Mouse (Mus musculus) forebrain, embryonic 11.5 days (tissue): ENCODE results near the gene Klhl29. TPM values are rescaled to one million over a fixed set of nuclear protein-coding genes. Genes with fewer than 3 reads are reported as not detected.
"Not testable (repeated sequence)": the region's sequence is repeated elsewhere in the genome, so short reads cannot be mapped to it uniquely, and the experiment has no call there.

ENCODE experiments used
- ATAC-seq: fragments of 200-750 bp; cut with Nextera tagmentation; replicated peaks from 2 replicates; pipeline ENCODE4 v1.8.0; 2017; ENCODE audit warnings: moderate TSS enrichment; ENCODE audit not compliant: low FRiP score
- DNase-seq: peaks from one replicate; pipeline ENCODE4 v3.0.0-alpha.2; 2017; ENCODE audit warnings: low spot score
- H3K27ac ChIP-seq: fragments of 300-500 bp; sonication (generic); 2 replicates; pipeline ENCODE4 v1.5.1; 2014; ENCODE audit warnings: low read depth, low read length
- H3K27me3 ChIP-seq: fragments of 300-500 bp; sonication (generic); 2 replicates; pipeline ENCODE4 v1.6.1; 2014; ENCODE audit warnings: mild to moderate bottlenecking, low read length, mixed read lengths; ENCODE audit not compliant: control insufficient read depth, insufficient read depth
- H3K36me3 ChIP-seq: fragments of 300-500 bp; sonication (generic); 2 replicates; pipeline ENCODE4 v1.6.1; 2014; ENCODE audit warnings: mild to moderate bottlenecking, low read length, moderate library complexity, mixed read lengths; ENCODE audit not compliant: control insufficient read depth, insufficient read depth
- H3K4me1 ChIP-seq: fragments of 300-500 bp; sonication (generic); replicated peaks from 2 replicates; pipeline ENCODE4 v1.6.1; 2014; ENCODE audit warnings: low read length, mixed read lengths; ENCODE audit not compliant: control insufficient read depth, insufficient read depth
- H3K4me2 ChIP-seq: fragments of 300-500 bp; sonication (generic); 2 replicates; pipeline ENCODE4 v1.6.1; 2014; ENCODE audit warnings: low read depth, mild to moderate bottlenecking, low read length, moderate library complexity, mixed read lengths; ENCODE audit not compliant: severe bottlenecking
- H3K4me3 ChIP-seq: fragments of 300-500 bp; sonication (generic); 2 replicates; pipeline ENCODE4 v1.5.1; 2014; ENCODE audit warnings: low read depth, low read length
- H3K9ac ChIP-seq: fragments of 300-500 bp; sonication (generic); 2 replicates; pipeline ENCODE4 v1.6.1; 2014; ENCODE audit warnings: low read length
- H3K9me3 ChIP-seq: fragments of 300-500 bp; sonication (generic); 2 replicates; pipeline ENCODE4 v1.6.1; 2016; ENCODE audit warnings: low read length, mixed read lengths; ENCODE audit not compliant: control insufficient read depth
- WGBS: fragments of 180-500 bp; shearing (Covaris S2); extraction: QIAGEN DNeasy Blood & Tissue Kit; methylation state at CpG from one replicate; pipeline ENCODE4 v1.1.7; 2014; 5-methylcytosine and 5-hydroxymethylcytosine counted together
- polyA plus RNA-seq: library from polyadenylated mRNA; unstranded; fragments of >200 nt; fragmentation: Nextera tagmentation; extraction: Ambion mirVana; gene quantifications from 2 replicates; pipeline ENCODE4 v1.2.1, GENCODE M21; 2014

Klhl29 gene
- polyA plus RNA-seq, 1 experiment from 2014 or later = 3.8 TPM

DNA sequence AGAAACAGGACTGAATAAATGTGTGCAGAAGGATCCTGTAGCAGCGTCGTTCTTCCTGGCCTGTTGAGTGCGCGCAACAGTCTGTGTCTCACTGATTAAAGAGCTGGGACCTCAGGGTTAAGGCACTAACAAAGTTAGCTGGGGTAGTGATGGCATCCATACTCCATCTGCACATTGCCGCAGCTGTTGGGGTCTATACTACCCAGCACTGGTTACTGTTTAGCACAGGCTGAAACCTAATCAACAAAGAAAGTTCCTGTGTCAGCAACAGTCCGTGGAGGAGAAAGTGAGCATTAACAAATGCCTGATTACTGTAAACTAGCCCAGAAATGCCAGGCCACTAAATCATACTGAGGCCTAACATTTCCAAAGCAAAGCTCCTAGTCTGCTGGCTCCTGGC, 30.4 kb downstream of the Klhl29 start:
- Histone ChIP-seq H3K27me3 (no peaks in the 10 kb centered on the region), H3K4me3 (no peak overlapping the region), H3K36me3 (no peaks in the 10 kb centered on the region), H3K27ac (no peak overlapping the region), H3K9me3 (no peaks in the 10 kb centered on the region), H3K9ac (no peak overlapping the region), H3K4me1 (peaks cover 4% of the 10 kb centered on the region; the same call in 1 of the 2 replicates), H3K4me2 (no peak overlapping the region)
- DNase-seq (no peak), ATAC-seq (no peak)
- WGBS = 90% methylated on average over 6 of the region's 6 CpGs

DNA sequence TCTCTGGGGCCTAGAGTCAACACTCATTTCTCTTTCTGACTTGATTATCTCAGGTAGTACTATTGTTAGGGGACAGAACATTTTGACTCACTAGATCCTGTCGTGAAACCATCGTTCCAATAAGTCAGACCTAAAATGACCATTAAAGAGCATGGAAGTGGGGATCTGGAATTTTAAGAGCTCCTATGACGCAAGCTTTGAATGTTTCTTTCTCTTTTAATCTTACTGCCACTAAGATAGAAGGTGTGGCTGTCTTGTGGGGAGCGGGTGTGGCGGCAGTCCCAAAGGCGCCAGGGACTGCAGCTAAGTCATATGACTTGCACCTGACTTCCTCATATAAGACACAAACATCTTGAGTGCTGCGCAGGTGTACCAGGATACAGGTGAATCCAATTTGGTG, 31.0 kb downstream of the Klhl29 start:
- not testable (repeated sequence) for H3K4me3 ChIP-seq, H3K4me2 ChIP-seq, H3K4me1 ChIP-seq, ATAC-seq, H3K27ac ChIP-seq, H3K27me3 ChIP-seq, H3K9ac ChIP-seq, DNase-seq, H3K36me3 ChIP-seq, H3K9me3 ChIP-seq
- WGBS = 95% methylated on average over 6 of the region's 7 CpGs

DNA sequence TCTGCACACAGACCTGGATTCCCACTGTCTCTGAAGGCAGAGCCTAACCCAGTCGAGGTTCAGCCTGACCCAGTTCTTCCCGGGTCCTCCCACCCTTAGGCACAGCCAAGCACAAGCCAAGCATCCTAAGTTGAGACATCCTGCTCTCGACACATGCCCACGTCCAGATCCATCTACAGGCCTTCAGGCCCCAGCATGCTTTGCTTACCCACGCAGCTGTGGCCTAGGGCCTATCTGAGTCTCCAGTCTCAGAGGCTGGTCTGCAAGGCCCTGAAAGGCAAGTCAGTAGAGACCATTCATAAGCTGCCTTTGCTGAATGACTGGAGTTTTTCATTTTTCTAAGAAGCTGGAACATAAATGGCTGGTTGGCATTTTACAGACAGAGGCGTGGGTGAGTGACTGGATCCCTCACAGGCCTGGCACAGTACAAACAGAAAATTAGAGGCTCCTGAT, 35.3 kb downstream of the Klhl29 start:
- H3K4me1 ChIP-seq = peaks cover 3% of the 10 kb centered on the region; the same call in 1 of the 2 replicates
- H3K27ac ChIP-seq = no peak overlapping the region
- WGBS = 90% methylated on average over 6 of the region's 6 CpGs
- H3K4me3 ChIP-seq = no peak overlapping the region
- no peaks in the 10 kb centered on the region for H3K27me3 ChIP-seq
- ATAC-seq (no peak), DNase-seq (no peak)
- H3K9me3 ChIP-seq = no peaks in the 10 kb centered on the region
- H3K4me2 ChIP-seq = no peak overlapping the region
- H3K9ac ChIP-seq = no peak overlapping the region
- no peaks in the 10 kb centered on the region for H3K36me3 ChIP-seq

DNA sequence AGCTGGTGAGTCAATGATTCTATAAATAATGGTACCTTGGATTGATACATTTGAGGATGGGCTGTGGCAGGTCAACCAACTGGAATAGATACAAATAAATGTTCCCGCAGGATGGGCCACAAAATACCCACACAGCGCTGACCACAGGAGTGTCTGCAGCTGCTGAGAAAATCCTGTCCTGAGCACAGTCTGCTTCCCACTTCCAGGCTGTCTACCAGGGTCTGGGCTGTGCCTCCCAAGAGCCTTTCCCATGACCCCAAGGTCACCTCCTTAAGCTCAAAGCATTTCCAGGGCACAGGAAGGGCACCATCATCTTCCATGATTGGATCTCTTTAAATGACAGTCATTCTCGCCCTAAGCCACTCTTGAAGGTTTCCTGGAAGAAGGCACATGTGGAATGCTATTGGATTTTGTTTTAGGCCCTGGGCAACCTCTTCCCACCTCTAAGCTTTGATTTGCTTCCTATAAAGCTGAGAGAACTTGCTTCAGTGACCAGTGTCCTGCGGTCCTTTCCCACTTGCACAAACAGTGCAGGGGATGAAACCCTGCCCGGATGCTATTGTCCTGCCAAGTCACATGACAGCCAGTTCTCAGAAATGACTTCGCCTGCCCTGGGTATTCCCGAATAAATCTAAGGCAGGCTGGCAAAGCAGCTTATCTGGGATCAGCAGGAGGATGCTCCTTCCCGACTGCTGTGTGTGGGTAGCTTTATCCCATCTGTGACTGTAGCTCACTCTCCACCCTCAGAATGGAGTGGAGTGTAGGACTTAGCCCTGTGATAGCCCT, 38.4 kb downstream of the Klhl29 start:
- Histone ChIP-seq H3K4me2 (no peak overlapping the region), H3K4me3 (no peak overlapping the region), H3K9me3 (no peaks in the 10 kb centered on the region), H3K9ac (no peak overlapping the region), H3K27ac (no peak overlapping the region), H3K27me3 (no peaks in the 10 kb centered on the region), H3K4me1 (peaks cover 3% of the 10 kb centered on the region; the same call in 1 of the 2 replicates), H3K36me3 (no peaks in the 10 kb centered on the region)
- ATAC-seq (no peak), DNase-seq (no peak)
- WGBS = 31% methylated on average over 8 of the region's 8 CpGs

DNA sequence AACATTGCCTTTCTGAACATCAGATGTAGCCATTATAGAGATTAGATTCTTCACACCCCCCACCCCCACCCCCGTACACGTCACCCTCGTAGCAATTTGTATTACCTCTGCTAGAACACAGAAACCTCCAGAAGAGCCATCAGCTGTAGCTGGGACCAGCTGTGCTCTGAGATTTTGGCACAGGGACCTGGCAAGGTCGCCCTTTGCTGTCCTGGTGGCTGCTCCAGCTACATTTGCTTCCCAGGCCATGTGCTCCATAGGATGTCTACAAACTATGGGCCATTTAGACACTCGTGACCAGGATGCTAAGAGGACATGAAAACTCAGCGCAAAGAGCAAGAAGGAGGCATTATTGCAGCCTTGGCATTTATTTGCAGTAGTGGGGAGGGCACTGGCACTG, 39.2 kb downstream of the Klhl29 start:
- Histone ChIP-seq H3K27ac (no peak overlapping the region), H3K36me3 (no peaks in the 10 kb centered on the region), H3K9me3 (no peaks in the 10 kb centered on the region), H3K4me2 (no peak overlapping the region), H3K4me3 (no peak overlapping the region), H3K27me3 (no peaks in the 10 kb centered on the region), H3K9ac (no peak overlapping the region), H3K4me1 (peaks cover 3% of the 10 kb centered on the region; the same call in 1 of the 2 replicates)
- ATAC-seq (no peak), DNase-seq (no peak)
- WGBS = 82% methylated on average over 6 of the region's 6 CpGs

DNA sequence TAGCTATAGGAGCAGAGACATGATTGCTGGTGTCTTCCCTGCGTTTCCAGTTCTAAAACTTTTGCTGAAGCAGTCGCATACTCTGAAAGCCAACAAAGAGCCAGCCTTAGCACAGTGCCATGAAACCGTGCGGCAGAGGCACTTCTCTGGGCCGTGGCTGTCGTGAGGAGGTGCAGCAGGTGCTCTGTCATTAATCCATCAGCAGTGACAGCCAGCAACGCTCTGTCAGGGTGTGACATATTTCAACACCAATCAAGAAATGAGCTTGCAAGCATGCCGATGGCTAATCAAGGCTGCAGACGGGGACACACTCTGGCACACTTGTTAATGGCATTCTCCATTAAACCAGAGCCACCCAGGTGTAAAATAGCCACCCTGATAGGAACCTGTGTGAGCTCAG, 40.5 kb downstream of the Klhl29 start:
- DNase-seq (no peak), ATAC-seq (no peak)
- 83% methylated on average over 9 of the region's 9 CpGs for WGBS
- Histone ChIP-seq H3K27me3 (no peaks in the 10 kb centered on the region), H3K9ac (no peak overlapping the region), H3K36me3 (no peaks in the 10 kb centered on the region), H3K9me3 (no peaks in the 10 kb centered on the region), H3K27ac (no peak overlapping the region), H3K4me2 (no peak overlapping the region), H3K4me1 (peaks cover 3% of the 10 kb centered on the region; the same call in 1 of the 2 replicates), H3K4me3 (no peak overlapping the region)

DNA sequence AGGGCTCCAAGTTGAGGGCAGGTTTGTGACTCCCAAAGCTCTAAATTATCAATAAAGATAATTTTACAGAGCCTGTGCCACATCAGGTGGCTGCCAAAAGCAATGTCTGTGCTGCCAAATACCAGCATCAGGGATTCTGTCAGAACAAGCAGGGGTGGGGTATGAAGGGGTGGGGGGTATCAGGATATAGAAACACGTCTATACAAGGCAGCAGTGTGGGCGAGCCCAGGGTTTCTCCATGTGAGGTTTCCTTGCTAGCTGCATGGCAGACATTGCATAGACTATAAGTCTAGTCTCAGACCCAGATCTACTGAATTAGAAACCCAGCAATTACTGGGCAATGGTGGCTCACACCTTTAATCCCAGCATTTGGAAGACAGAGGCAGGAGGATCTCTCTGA, 41.3 kb downstream of the Klhl29 start:
- no peak overlapping the region for H3K4me3 ChIP-seq
- no peak overlapping the region for H3K4me2 ChIP-seq
- WGBS = 89% methylated on average over 2 of the region's 2 CpGs
- H3K9ac ChIP-seq = no peak overlapping the region
- H3K36me3 ChIP-seq = no peaks in the 10 kb centered on the region
- DNase-seq = no peak
- no peaks in the 10 kb centered on the region for H3K27me3 ChIP-seq
- no peaks in the 10 kb centered on the region for H3K9me3 ChIP-seq
- no peak for ATAC-seq
- H3K4me1 ChIP-seq = peaks cover 3% of the 10 kb centered on the region; the same call in 1 of the 2 replicates
- no peak overlapping the region for H3K27ac ChIP-seq

DNA sequence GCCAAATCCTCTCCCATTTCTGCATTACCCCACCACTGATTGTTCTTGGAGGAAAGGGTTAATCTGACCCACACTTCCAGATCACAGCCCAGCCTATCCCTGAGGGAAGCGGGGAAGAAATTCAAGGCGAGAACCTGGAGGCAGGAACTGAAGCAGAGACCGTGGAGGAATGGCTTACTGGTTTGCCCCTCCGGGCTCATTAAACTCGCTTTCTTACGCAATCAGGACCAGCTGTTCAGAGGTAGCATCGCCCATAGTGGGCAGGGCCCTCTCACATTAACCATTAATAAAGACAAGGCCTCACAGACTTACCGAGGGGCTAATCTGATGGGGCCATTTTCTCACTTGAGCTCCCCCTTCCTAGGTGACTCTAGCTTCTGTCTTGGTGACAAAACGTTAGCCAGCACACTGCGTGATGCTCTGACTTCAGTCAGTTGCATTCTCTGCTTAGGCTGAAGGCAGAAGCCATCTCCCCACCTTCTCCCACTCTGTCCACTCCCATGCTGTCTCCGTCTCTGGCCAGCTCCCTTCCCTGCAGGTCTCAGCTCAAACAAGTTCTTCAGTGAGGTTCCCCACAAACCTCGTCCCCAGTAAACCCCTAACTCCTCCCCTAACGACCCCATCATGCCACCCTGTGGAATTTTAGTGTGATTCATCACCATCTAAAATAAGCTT, 43.5 kb downstream of the Klhl29 start:
- Histone ChIP-seq H3K9ac (no peak overlapping the region), H3K27me3 (no peaks in the 10 kb centered on the region), H3K4me2 (no peak overlapping the region), H3K27ac (no peak overlapping the region), H3K9me3 (no peaks in the 10 kb centered on the region), H3K4me3 (no peak overlapping the region), H3K36me3 (no peaks in the 10 kb centered on the region), H3K4me1 (no peaks in the 10 kb centered on the region)
- ATAC-seq (no peak; the same call in 1 of the 2 replicates), DNase-seq (no peak)
- 61% methylated on average over 13 of the region's 13 CpGs for WGBS
